Mouse (Mus musculus) C2C12 (cell line): ENCODE data around the gene Prss30.

Source experiments
- CEBPB ChIP-seq: IDR thresholded peaks from one replicate; pipeline ENCODE4 v1.6.1; 2011; ENCODE audit warnings: low read depth, mild to moderate bottlenecking, control low read depth, moderate library complexity
- CTCF ChIP-seq: IDR thresholded peaks from one replicate; pipeline ENCODE4 v1.5.1; 2011; ENCODE audit not compliant: control insufficient read depth, insufficient read depth, insufficient read length
- FOSL1 ChIP-seq: IDR thresholded peaks from one replicate; pipeline ENCODE4 v1.8.0; 2011; ENCODE audit warnings: mild to moderate bottlenecking, low read length; ENCODE audit not compliant: poor library complexity, insufficient read depth, severe bottlenecking
- MYOD1 ChIP-seq: IDR thresholded peaks from one replicate; pipeline ENCODE4 v1.6.1; 2011; ENCODE audit warnings: low read depth; ENCODE audit not compliant: control insufficient read depth, insufficient read length
- MYOG ChIP-seq: IDR thresholded peaks from one replicate; pipeline ENCODE4 v1.6.1; 2011; ENCODE audit not compliant: control insufficient read depth, insufficient read length; ENCODE audit errors: extremely low read depth
- USF1 ChIP-seq: IDR thresholded peaks from one replicate; pipeline ENCODE4 v1.6.1; 2011; ENCODE audit warnings: low read depth, mild to moderate bottlenecking, control low read depth, moderate library complexity

GRCm38 (mm10) chr17:23965805-23966425 is 14.5 kb downstream of the Prss30 start:
- TF ChIP-seq CTCF (no peak), USF1 (no peak), MYOD1 (no peak), CEBPB (no peak), MYOG (no peak), FOSL1 (no peak)
